ENCODE assay signal across 8 mouse cellular contexts in the genomic region with DNA sequence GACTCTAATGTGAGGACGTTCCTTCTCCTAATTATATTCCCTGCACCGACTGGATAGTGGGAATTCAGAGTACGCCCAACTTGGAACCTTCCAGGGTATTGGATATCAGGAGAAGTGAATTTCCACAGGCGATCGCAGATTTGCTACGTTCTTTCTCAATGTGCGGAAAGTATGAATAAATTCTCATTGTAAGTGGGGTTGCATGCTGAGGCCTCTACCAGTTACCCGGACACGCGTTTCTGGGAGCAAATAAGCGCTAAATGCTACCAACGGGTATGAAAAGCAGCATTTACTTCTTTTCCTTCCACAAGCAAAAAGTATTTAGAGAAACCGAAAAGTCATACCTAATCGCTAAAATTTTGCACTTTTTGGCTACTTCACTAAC. TPM values are rescaled to one million over a fixed set of nuclear protein-coding genes. Genes with fewer than 3 reads are reported as not detected.
DNase-seq lines count a peak whose midpoint lies in the region; ATAC-seq and TF ChIP-seq lines count a peak whose summit lies in the region.

No protein-coding gene starts in this region.

- no peaks in the 10 kb centered on the region for H3K27me3 ChIP-seq in kidney, postnatal 0 days (ENCODE audit: insufficient read depth, low read length)
- no peaks in the 10 kb centered on the region for H3K27me3 ChIP-seq in hindbrain, embryonic 16.5 days (replicated peaks; ENCODE audit: control insufficient read depth, insufficient read depth, low read length)
- no peaks in the 10 kb centered on the region for H3K27me3 ChIP-seq in myocyte (ENCODE audit: control insufficient read depth, insufficient read depth, insufficient read length)

- no peak for ATAC-seq in kidney, postnatal 0 days (replicated peaks; ENCODE audit: low FRiP score, low read depth)
- ATAC-seq in hindbrain, embryonic 16.5 days: no peak

- peak overlapping the region; percentile 98 for H3ac ChIP-seq in myocyte (ENCODE audit: control insufficient read depth, insufficient read length)

- no peak for DNase-seq in kidney, postnatal 0 days (ENCODE audit: low spot score)
- no peak for DNase-seq in kidney, postnatal 25 days
- no peak for DNase-seq in cerebellum, adult 8-10 months
- DNase-seq in embryo, embryonic 10 days (ENCODE audit: low spot score): no peak
- no peak for DNase-seq in testis, postnatal 14 days (ENCODE audit: low spot score)

- no peak for TF ChIP-seq POLR2A in myocyte (IDR thresholded peaks at IDR 0.05; ENCODE audit: insufficient read length, low read depth)

- peak overlapping the region; percentile 89 for H3K4me2 ChIP-seq in kidney, postnatal 0 days (ENCODE audit: low read length)
- peak overlapping the region; percentile 72 for H3K4me2 ChIP-seq in hindbrain, embryonic 16.5 days (ENCODE audit: low read length)
- peak overlapping the region; percentile 97 for H3K4me2 ChIP-seq in myocyte (ENCODE audit: low read depth)

- peaks cover 56% of the 10 kb centered on the region for H3K79me2 ChIP-seq in myocyte (ENCODE audit: control insufficient read depth, insufficient read depth)

- H3K4me3 ChIP-seq in kidney, postnatal 0 days (replicated peaks; ENCODE audit: low read depth, low read length): peak overlapping the region; percentile 83
- peak overlapping the region; percentile 95 for H3K4me3 ChIP-seq in brown adipose tissue, adult 24 weeks (ENCODE audit: insufficient read depth, low read depth, low read length)
- H3K4me3 ChIP-seq in hindbrain, embryonic 16.5 days (ENCODE audit: low read length): peak overlapping the region; percentile 96
- H3K4me3 ChIP-seq in myocyte: peak overlapping the region; percentile 89

- no peaks in the 10 kb centered on the region for H3K9me3 ChIP-seq in kidney, postnatal 0 days (replicated peaks; ENCODE audit: low read length)
- no peaks in the 10 kb centered on the region for H3K9me3 ChIP-seq in hindbrain, embryonic 16.5 days (ENCODE audit: control insufficient read depth, low read length)

- H3K4me1 ChIP-seq in kidney, postnatal 0 days (replicated peaks; ENCODE audit: insufficient read depth, low read length): peaks cover 10% of the 10 kb centered on the region
- H3K4me1 ChIP-seq in brown adipose tissue, adult 24 weeks (ENCODE audit: control insufficient read depth, insufficient read depth, insufficient read length, low read length): peaks cover 2% of the 10 kb centered on the region
- H3K4me1 ChIP-seq in hindbrain, embryonic 16.5 days (ENCODE audit: control insufficient read depth, insufficient read depth, low read depth, low read length): peaks cover 24% of the 10 kb centered on the region

- H3K27ac ChIP-seq in kidney, postnatal 0 days: peak overlapping the region; percentile 95
- H3K27ac ChIP-seq in brown adipose tissue, adult 24 weeks (replicated peaks; ENCODE audit: low read depth, low read length): peak overlapping the region; percentile 46
- peak overlapping the region; percentile 97 for H3K27ac ChIP-seq in hindbrain, embryonic 16.5 days (ENCODE audit: low read depth, low read length)

- TF ChIP-seq CTCF in kidney, postnatal 0 days (IDR thresholded peaks at IDR 0.05; ENCODE audit: low read depth): no peak

- no peaks in the 10 kb centered on the region for H3K36me3 ChIP-seq in kidney, postnatal 0 days (ENCODE audit: insufficient read depth, low read length)
- H3K36me3 ChIP-seq in hindbrain, embryonic 16.5 days (ENCODE audit: control insufficient read depth, insufficient read depth, low read length): no peaks in the 10 kb centered on the region
- no peaks in the 10 kb centered on the region for H3K36me3 ChIP-seq in myocyte (ENCODE audit: control insufficient read depth, insufficient read depth)

- peak overlapping the region; percentile 92 for H3K9ac ChIP-seq in kidney, postnatal 0 days (ENCODE audit: low read depth, low read length)
- H3K9ac ChIP-seq in hindbrain, embryonic 16.5 days (ENCODE audit: low read depth, low read length): peak overlapping the region; percentile 97

- under 1% methylated on average over 14 of the region's 14 CpGs for WGBS in kidney, postnatal 0 days
- WGBS in hindbrain, embryonic 16.5 days: under 1% methylated on average over 14 of the region's 14 CpGs

TF ChIP-seq in myocyte, 11 proteins besides CTCF, POLR2A, EP300 and RAD21:
- TF ChIP-seq CEBPB (IDR thresholded peaks at IDR 0.05; ENCODE audit: insufficient read depth, poor library complexity, severe bottlenecking) (no peak), MYOD1 (IDR thresholded peaks at IDR 0.05; ENCODE audit: control insufficient read depth in 1 of 3, insufficient read length in 2 of 3, low read depth in 2 of 3) (no peak), TCF12 (IDR thresholded peaks at IDR 0.05; ENCODE audit: insufficient read depth, poor library complexity, severe bottlenecking) (no peak), MAX (IDR thresholded peaks at IDR 0.05; ENCODE audit: low read depth) (no peak), TCF3 (IDR thresholded peaks at IDR 0.05; ENCODE audit: insufficient read length, low read depth) (no peak), E2F4 (IDR thresholded peaks at IDR 0.05; ENCODE audit: insufficient read depth) (no peak), POLR2AphosphoS2 (IDR thresholded peaks at IDR 0.05; ENCODE audit: insufficient read length, low read depth) (no peak), MYOG (IDR thresholded peaks at IDR 0.05; ENCODE audit: control insufficient read depth in 1 of 3, insufficient read depth in 1 of 3, insufficient read length in 2 of 3, low read depth in 2 of 3) (no peak), SRF (IDR thresholded peaks at IDR 0.05; ENCODE audit: control insufficient read depth, insufficient read length, low read depth) (no peak), REST (IDR thresholded peaks at IDR 0.05; ENCODE audit: insufficient read depth, insufficient read length) (no peak), USF1 (IDR thresholded peaks at IDR 0.05; ENCODE audit: low read depth) (no peak)

RNA-seq across cellular contexts. Expression of gene Spen, which starts 1.2 kb away (rescaled TPM):
- 6.2 and 6.6 TPM in 2 replicates for polyA plus RNA-seq in kidney, postnatal 0 days (2015; fragmentation: Nextera tagmentation; extraction: Ambion mirVana)
- polyA plus RNA-seq in brown adipose tissue, adult 24 weeks (2012; ENCODE audit: insufficient read depth, insufficient read length, missing spikeins): 9.5 and 15.2 TPM in 2 replicates
- 10.1 and 11.8 TPM in 2 replicates for polyA plus RNA-seq in hindbrain, embryonic 16.5 days (2015; fragmentation: Nextera tagmentation; extraction: Ambion mirVana)
- 11.7 TPM for polyA plus RNA-seq in myocyte (2012; fragmentation: generic; extraction: Trizol)

Comparison
In these comparisons a context has a peak if more than half of its experiments do, and no peak if none do; other contexts are left out.
1. H3K27ac ChIP-seq: peak in every context shown above with its lines; median percentile 97 in hindbrain, embryonic 16.5 days; 95 in kidney, postnatal 0 days; 46 in brown adipose tissue, adult 24 weeks.